Mouse (Mus musculus): Measurements from ENCODE around the gene Ptpn14.

Gene Ptpn14

DNA sequence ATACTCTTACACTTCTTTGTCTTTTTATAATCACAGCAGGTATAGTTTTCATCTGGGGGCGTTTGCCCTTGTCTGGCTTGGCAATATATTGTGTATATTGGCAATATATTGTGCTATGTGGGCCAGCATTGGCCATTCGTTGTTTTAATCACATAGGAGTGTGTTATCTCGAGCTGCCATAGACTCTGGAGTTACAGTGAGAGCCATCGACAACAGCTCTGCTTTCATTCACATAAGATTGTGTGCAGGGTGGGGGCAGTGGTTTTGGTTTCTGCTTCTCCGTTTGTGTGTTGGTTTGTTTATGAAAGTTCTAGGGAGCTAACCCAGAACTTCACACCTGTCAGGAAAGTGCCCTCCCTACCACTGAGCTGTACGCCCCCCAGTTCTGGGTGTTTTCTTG, 138.6 kb downstream of the Ptpn14 start:
- DNase-seq (ENCODE audit: low spot score in 2 of 2), result no peak

DNA sequence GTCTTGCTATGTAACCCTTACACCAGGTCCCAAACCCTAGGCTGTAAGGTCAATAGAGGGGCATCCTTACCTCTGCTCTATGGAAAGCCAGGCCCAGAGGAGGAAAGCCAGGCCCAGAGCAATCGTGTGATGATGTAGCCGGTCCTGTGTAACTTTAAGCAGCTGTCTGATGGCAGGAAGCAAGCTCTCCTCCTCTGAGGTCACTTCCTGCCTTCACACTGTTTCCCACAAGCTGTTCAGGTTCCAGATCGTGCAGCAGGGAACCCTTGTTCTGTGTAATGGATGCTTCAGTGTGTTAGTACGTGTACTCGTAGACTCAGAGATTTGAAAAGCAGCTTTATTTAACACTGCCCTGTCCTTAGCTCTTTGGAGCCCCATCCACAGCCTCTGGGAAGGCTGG, 139.0 kb downstream of the Ptpn14 start:
- peak; percentile 39 to 43 for DNase-seq (ENCODE audit: low spot score in 2 of 2)

DNA sequence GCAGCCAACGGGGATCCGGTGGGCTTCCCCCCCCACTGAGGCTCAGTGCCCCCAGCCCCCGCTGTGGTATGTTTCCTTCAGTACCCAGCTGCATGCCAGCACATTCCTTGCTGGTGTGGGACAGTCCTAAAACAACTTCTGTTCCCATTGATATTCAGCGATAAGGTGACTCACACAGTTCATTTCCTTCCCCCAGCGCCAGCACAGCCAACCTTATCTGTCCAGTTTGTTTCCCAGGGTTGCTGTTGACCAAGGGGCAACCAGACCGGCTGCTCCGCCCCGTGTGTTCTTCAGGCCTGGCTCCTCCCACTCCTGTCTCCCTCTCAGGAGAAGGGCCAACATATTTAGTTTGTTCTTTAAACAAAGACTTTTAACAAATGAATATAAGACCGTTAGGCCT, 139.4 kb downstream of the Ptpn14 start:
- no peak for DNase-seq (ENCODE audit: low spot score in 2 of 2)

DNA sequence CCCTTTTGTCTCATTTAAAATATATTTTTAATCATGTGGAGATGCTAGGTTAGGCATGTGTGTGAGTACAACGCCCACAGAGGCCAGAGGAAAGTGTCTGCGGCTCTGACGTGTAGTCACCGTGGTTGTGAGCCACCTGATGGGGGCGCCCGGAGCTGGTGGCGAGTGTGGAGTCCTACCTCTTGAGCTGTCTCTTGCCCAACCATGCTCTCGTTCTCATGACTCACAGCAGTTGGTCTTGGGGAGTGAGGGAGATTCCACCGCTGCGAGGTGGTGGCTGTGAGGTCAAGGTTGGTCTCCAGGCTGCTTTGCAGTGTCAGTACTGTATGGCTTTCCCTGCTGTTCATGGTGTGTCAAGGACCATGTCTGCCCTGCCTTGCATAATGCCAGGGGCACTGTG, 140.0 kb downstream of the Ptpn14 start:
- DNase-seq (ENCODE audit: low spot score in 2 of 2), result no peak

DNA sequence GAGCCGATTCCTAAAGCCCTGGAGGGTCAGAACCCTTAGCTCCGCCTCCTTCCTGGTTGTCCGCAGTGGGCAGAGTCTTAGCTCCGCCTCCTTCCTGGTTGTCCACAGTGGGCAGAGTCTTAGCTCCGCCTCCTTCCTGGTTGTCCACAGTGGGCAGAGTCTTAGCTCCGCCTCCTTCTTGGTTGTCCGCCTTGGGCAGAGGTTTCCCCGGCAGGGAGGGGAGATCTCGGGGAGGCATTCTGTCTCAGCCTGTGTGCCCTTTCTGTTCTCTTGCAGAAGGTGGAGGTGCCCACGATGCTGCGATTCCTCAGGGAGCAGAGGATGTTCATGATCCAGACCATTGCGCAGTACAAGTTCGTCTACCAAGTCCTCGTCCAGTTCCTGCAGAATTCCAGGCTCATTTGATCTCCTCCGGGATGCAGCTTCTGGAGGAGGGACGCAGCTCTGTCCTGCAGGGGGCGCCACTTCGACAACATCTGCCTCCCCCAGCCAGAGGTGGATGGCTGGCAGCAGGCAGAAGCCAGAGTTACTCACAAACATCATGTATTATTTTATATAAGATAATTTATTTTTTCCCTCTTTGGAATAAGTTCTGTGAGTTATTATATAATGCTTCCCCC, 141.7 kb downstream of the Ptpn14 start:
- DNase-seq (ENCODE audit: low spot score in 2 of 2), result peak in 1 of 2 experiments; percentile 37

DNA sequence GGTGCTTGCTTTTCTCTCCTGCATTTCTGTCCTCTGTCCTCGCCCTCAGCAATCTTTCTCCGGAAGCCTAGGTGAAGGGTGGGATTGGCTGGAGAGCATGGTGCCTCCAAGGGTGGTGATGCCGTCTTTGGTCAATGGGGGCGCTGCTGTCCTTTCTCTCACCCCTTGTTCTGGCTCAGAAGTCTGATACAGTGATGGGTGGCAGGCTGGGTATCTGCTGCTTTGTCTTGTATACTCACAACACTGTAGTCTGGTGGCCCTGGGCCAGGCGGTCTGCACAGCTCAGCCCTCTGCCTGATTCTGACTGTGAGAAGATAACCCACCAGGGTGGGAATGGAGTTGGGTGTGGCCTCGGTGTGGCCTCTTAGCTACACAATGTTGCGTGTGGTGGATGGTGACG, 142.5 kb downstream of the Ptpn14 start:
- no peak for DNase-seq (ENCODE audit: low spot score in 2 of 2)

DNA sequence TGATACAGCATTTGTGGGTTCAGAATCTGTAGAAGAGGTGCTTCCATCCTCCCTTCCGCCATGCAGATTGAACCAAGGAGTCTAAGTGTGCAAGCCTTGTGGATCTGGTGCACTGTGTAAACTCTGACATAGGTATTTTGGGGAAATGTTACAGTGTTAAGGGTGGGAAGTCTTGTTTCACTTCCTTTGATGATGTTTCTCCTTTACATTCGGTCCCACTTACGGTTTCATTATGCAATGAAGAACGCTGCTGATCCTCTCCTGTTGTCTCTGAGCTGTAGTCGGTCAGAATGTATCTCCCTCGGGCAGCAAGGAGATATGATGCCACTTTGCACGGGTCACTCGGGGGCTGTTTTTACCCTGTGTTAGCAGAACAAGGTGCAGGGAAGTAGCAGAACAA, 143.6 kb downstream of the Ptpn14 start:
- DNase-seq (ENCODE audit: low spot score in 2 of 2), result no peak

DNA sequence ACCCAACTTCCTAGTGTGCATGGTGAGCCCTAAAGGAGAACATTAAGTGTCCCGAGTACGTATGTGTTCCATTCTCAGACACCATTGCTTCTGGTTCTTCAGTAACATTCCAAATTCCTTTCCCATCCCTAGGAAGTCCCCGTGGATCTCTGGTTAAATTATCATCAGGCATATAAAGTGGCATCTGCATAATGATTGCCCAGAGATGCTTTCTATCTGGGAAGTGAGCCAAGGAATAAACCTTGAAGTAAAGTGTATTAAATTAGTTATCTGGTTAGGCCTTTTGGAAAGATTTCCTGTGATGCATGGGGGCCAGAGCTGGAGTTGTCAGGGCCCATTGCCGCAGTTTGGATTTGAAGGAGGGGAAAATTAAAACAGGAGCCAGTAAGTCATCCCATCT, 144.0 kb downstream of the Ptpn14 start:
- no peak for DNase-seq (ENCODE audit: low spot score in 2 of 2)

DNA sequence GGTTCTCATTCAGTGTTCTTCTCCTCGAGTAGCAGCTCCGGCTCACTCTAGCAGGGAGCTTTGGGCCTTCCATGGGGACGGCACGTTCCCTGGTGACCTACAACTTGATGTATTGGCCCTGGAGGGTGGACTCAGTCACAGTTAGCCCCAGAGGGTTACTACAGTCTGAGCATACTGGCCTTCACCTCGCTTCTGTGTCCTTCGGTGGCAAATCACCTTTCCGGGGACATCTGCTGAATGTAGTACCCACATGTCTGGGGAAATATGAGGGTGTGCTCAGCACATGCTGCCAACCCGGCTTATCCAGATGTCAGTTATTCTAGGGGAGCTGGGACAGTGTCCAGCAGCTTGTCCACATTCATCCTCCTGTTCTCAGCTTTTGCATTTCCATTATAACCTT, 145.5 kb downstream of the Ptpn14 start:
- no peak for DNase-seq (ENCODE audit: low spot score in 2 of 2)

DNA sequence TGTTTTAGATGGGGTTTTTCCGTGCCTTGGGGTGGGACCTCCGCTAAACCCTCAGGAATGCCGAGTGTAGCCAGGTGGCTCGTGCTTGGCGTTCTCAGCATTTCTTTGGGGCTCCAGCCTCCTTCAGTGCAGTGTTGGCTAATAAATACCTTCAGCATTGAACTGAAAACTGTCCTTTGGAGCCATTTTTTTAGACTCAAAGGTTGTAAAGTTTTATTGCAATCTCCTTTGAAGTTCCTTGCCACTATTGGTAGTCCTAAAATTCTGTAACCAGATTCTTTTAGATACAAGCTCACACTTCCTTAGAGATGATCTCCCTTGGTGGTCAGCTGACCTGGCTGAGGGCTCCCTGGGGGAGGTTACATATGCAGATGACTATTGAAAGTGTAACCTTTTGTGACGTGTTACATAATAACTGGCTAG, 147.4 kb downstream of the Ptpn14 start:
- no peak for DNase-seq (ENCODE audit: low spot score in 2 of 2)

DNA sequence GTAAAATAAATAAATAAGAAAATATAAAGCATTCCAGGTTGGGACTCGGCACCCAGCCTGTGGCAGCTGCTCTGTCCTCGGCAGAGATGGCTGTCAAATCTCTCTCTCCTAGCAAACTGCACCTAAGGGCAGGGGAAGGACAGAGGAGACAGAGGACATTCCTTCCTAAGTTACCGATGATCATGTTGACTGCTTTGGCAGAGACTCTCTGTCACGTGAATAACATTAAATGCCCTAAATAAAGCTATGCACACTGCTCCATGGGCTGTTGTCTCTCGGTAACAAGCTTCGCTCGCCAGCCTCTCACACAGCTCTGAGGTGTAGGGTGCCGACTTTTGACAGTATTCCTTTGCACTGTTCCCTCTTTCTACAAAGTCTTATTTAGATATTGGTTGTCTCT, 148.1 kb downstream of the Ptpn14 start:
- no peak for DNase-seq (ENCODE audit: low spot score in 2 of 2)

DNA sequence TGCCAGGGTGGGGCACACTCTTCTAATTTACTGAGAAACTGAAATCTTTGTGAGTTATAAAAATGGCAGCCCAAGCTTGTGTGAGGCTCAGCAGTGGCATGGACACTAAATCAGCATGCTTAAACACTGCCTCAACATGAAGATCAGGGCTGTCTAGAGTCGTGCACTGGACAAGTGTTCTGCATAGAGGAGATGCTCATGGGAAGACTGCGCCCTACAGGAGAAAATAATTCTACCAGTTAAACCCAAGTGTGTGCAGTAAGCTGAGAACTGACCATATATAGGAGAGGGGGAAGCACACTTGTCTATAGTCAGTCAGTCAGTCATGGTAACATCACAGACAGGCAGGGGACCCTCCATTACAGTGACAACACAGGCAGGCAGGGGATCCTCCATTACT, 151.1 kb downstream of the Ptpn14 start:
- no peak for DNase-seq (ENCODE audit: low spot score in 2 of 2)

DNA sequence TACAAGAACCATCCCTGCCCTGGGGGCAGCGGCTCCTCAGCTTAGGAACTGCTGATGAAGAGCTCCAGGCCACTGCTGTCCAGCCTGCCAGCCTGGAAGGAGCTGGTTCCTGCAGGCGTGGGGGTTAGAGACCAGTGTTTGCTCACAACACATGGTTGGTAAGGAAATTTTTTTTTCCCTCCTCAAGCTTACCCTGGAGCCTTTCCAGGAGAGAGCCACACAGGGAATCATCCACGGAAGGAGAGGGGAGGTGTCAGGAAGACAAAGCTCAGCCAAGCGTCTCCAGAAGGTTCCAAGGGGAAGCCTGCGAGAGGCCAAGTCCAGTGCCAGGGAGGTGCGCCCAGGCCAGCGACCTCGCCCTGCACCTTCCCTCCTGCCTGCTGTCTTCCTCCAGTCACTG, 151.9 kb downstream of the Ptpn14 start:
- no peak for DNase-seq (ENCODE audit: low spot score in 2 of 2)

DNA sequence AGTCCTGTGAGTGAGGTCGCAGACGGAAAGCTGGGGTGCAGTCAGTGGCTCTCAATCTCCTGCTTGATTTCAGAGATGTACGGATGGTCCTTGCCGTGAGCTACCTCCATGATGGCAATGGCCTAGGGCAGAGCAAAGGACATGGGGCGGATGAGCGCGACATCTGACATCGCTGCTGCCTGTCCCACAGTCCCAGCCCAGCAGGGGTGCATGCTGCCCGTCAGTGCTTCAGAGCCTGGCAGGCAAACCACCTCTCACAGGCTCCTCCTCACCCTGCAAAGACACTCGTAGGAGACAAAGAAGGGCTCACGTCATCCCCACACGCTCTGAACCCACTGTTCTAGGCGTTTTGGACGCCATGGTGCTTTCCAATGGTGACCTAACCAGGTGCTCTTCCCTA, 152.7 kb downstream of the Ptpn14 start:
- DNase-seq (ENCODE audit: low spot score in 2 of 2), result no peak

DNA sequence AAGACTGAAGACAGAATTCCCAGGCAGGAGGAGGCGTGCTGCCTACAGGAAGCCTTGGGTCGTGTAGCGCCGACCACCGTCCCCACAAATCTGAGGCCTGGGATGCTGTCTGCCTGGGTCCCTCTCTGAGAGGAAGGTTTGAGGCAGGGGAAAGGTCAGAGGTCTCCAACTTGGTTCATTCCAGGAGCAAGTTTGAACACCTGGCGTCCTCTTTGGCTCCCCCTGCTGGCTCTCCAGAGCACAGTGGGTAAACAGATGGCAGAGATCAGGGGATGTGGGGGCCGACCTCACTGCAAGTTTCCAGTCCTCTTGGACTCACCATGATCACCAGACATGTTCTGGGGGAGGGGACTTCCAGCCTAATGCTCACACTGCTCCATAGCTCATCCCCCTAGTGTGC, 154.8 kb downstream of the Ptpn14 start:
- peak; percentile 62 to 84 for DNase-seq (ENCODE audit: low spot score in 2 of 2)

DNA sequence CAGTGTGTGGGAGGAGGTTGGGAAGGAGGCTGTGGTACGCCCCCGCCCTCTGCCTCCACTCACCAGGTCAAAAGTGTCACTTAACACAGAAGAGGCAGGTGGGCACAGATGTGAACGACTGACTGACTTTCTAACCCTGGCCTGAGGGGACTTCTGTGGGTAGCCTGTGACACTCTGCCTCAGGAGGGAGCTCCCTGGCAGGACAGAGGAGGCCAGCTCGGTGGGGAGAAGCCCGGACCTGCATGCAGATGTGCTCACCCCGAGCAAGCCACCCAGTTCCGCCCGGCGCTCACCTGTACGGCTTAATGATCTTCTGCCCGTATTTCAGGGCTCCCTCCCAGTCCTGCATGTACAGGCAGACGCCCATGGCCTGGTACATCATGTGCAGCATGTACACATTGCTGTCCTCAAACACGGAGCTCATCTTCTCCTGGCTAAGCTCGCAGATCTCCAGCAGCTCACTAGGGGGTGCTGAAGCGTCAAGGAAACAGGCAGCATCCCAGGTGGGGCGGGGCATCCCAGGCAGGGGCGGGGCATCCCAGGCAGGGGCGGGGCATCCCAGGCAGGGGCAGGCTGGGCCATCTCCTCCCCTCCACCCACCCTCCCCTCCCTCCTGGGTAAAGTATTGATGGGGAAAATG, 155.6 kb downstream of the Ptpn14 start:
- DNase-seq (ENCODE audit: low spot score in 2 of 2), result peak; percentile 40 to 61

DNA sequence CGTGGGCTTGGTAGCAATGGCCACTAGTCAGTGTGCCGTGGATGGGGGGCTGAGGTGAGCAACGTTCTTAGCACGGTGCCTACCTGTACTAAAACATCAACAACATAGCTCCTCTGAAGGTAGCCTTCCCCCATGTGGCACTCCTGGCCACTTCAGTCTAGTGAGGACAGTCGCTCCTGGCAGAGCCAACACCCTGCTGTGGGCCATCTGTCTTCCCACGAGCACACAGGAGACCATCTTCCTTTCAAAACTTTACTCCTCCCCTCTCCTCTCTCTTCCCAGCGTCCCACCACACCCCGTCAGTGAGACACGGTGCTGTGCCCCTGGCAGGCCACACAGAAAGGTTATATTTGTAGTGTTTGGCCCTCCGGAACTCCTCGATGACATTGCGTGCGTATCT, 156.9 kb downstream of the Ptpn14 start:
- no peak for DNase-seq (ENCODE audit: low spot score in 2 of 2)

DNA sequence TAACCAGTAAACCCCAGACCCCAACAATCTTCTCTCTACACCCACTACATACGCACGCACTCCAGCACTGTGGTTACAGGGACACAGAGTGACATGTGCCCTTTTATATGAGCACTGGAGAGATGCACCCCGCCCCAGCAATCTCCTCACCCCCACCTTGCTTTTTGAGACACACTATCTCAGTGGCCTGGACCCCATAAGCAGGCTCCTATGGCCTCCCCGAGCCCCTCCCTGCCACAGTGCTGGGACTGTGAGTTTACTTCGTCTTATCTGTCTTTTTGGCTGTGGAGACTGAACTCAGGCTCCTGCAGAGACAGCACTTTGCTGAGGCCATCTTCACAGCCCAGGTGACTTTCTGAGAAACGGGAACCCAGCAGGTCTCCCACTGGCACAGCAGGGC, 157.9 kb downstream of the Ptpn14 start:
- no peak for DNase-seq (ENCODE audit: low spot score in 2 of 2)

DNA sequence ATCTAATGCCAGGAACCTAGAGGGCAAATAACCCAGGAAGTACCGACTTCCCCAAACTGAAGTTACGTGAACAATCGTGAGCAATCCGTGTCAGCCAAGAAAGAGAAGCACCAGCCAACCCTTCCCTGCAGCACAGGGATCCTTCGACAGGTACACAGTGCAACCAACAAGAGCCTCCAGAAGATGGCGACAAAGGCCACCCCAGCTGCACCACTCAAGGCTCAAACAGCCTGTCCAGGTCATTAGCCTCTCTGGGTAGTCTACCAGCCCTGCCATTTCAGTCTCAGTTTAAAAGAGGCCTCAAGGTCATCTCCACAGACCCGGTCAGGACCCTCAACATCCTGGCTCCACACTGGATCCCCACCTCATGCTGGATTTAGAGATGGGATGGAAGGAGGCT, 159.4 kb downstream of the Ptpn14 start:
- DNase-seq (ENCODE audit: low spot score in 2 of 2), result peak; percentile 23 to 60

DNA sequence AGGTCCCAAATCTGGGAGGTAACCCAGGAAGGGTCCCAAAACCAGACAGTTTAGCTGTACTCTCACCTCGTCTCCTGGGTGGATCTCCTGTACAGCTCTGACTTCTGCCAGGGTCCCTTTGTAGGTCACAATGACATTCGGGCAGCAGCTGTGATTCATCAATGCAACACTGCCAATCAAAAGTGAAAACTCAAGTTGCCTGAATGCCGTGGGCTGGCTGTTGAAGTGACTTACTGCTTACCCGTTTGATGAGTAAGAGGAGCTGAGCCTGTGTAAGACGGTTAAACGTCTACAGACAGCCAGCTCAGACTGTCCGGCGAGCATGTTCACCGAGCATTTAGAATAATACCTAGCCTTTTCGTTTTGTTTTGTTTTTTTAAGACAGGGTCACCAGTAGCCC, 160.7 kb downstream of the Ptpn14 start:
- DNase-seq (ENCODE audit: low spot score in 2 of 2), result no peak

DNA sequence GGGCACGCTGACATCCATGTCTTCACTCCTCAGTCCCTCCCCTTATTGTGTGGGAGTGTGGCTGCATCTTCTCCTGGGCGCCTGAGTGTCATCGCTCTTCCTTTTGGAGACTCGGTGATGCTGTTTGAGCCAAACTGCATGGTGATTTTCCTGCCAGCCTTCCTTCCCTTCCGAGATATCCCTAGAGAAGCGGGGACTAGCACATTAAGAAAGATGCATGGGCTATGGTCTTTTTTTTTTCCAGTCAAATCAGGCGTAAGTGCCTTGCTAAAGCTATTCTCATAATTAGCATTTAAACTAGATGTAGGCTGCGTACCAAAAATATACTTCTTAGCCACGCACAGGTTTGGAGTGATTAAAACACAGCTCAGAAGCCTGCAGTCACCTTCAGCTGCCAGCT, 166.1 kb downstream of the Ptpn14 start:
- no peak for DNase-seq (ENCODE audit: low spot score in 2 of 2)

DNA sequence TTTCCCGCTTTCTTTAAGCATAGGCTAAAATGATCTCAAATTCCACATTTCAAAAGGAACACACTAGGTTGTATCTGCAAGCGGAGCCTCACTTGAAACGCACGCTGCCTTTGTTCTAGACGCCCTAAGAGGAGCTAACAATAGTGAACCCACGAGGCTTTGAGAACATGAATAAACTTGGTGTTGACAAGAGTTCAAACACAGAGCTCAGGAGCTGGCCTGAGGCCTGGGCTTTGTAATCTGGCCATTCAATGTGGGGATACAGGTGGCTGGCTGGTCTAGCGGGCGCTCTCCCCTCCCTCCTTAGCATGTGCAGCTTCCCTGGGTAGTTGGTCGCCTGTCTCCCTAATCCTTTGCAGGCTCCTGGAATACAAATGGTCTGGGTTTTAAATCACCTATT, 169.8 kb downstream of the Ptpn14 start:
- DNase-seq (ENCODE audit: low spot score in 2 of 2), result no peak

DNA sequence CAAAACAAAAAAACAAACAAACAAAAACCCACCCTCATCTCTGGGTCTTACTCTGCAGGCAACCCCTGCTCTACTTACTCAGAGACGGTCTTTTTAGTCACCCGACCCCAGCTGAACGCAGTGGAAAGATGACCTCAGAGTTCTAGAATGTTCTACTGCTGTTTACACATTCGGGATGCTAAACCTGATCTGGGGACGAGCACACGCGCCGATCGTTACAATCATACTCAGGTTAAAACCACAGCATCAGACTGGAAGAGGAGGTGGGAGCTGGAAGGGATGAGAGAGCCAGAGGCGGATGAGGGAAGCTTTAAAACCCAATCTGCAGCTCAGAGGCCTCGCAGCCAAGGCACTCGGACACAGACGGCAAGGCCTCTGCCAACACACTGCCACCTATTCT, 170.6 kb downstream of the Ptpn14 start:
- DNase-seq (ENCODE audit: low spot score in 2 of 2), result no peak

DNA sequence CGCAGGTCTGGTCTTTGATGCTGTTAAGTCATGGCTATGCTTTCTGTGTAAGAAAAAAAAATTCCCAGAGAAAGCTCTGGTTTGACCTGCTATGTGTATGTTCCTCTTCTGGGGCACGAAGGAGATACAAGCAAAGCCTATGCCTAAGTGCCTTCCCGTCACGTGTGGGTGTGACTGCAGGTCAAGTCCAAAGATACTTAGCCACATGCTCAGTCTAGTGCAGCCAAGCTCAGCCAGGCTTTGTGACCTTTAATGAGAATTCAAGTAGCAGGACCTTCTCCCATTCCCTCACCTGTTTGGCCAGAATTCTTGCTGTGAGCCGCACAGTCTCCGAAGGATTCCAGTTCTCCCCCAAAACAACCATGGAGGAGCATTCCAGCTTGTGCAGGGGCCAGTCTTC, 171.5 kb downstream of the Ptpn14 start:
- no peak for DNase-seq (ENCODE audit: low spot score in 2 of 2)
